Mouse (Mus musculus): ENCODE measurements around the gene Tut1.

DNA sequence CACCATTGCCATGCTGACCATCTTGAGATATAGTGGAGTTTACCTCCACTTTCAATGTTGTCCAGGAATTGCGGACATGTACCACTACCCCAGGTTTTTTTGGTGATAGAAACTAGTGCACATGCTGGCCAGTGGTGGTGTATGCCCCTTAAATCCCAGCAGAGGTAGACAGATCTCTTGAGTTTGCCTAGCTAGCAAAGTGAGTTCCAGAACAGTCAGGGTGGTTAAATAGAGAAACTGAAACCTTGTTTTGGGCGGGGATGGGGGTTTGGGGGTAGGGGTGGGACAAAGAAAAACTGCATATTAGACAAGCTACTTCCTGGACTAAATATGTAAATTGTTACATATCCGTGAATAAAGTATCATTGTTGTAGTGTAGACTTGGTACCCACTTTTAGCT, 34.6 kb upstream of the Tut1 start:
- no peak for TF ChIP-seq CTCF (IDR thresholded peaks at IDR 0.05; ENCODE audit: control insufficient read depth, insufficient read depth, insufficient read length)
- TF ChIP-seq FOSL1 (IDR thresholded peaks at IDR 0.05; ENCODE audit: insufficient read depth, low read length, poor library complexity, severe bottlenecking), result no peak
- no peak for TF ChIP-seq MYOD1 (IDR thresholded peaks at IDR 0.05; ENCODE audit: control insufficient read depth, insufficient read length, low read depth)
- no peak for TF ChIP-seq MAX (IDR thresholded peaks at IDR 0.05)
